ENCODE assay signal across 9 mouse cellular contexts in the genomic region with DNA sequence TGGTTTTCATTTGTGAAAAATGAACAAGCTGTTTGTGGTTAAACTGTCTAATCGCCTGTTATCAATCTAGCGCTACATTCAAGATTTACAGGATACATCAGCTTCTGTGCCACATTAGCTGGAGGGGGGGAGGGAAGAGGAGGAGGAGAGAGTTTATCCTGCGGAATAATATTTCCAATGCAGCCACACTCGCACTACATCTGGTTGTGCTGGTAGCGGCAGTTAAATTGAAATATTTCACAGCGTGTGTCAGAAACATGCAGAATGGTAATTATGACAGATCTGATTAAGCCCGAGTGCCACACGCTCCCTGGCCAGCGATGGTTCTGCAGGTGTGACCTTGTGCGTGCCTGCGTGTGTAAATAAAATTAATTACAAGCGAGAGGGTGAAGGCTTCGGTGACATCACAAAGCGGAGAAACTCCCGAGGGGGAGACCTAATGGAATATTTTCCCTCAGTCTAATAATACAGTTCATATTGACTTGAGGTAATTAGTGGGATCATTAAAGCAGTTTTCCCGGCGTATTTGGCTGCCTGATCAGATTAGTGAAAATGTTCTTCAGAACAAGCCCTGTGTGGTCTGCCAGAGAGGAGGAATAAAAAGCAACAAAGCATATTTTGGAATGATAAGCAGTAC.
DNase-seq lines count a peak whose midpoint lies in the region; ATAC-seq and TF ChIP-seq lines count a peak whose summit lies in the region.
"Had no signal": no experiment of that assay in that cellular context is flagged by ENCODE, and none has a peak within 500 bp of the region (broad histone marks: within the 10 kb centered on the region; RNA-seq: fewer than 3 reads in every experiment).

No protein-coding gene starts in this region.

- peak; percentile 21 for DNase-seq in hindbrain, embryonic 11.5 days (ENCODE audit: low spot score)
- no peak for DNase-seq in hindbrain, embryonic 10.5 days (ENCODE audit: low spot score)
- DNase-seq in limb, embryonic 10.5 days (ENCODE audit: low spot score) = peak; percentile 63
- DNase-seq in adipocyte (ENCODE audit: low spot score) = no peak
- DNase-seq in lung, adult 18-20 months = no peak
- no peak for DNase-seq in lung, postnatal 25 days (ENCODE audit: low spot score)
- DNase-seq: kidney, postnatal 4 days had no signal

- H3K27me3 ChIP-seq in hindbrain, embryonic 11.5 days (ENCODE audit: control insufficient read depth, insufficient read depth, low read length) = no peaks in the 10 kb centered on the region
- H3K27me3 ChIP-seq in hindbrain, embryonic 10.5 days (ENCODE audit: insufficient read depth, poor library complexity, severe bottlenecking) = no peaks in the 10 kb centered on the region
- H3K27me3 ChIP-seq in limb, embryonic 10.5 days (ENCODE audit: low read depth, poor library complexity, severe bottlenecking) = peaks cover 66% of the 10 kb centered on the region
- H3K27me3 ChIP-seq in neural tube, embryonic 13.5 days = no peaks in the 10 kb centered on the region

- no peak overlapping the region for H3K4me2 ChIP-seq in hindbrain, embryonic 11.5 days (replicated peaks; ENCODE audit: low read depth, low read length)
- peak overlapping the region; percentile 53 for H3K4me2 ChIP-seq in neural tube, embryonic 13.5 days

- no peak overlapping the region for H3K9ac ChIP-seq in hindbrain, embryonic 11.5 days (ENCODE audit: low read depth, low read length)
- peak overlapping the region; percentile 32; the same call in 1 of the 2 replicates for H3K9ac ChIP-seq in neural tube, embryonic 13.5 days

- H3K4me3 ChIP-seq in hindbrain, embryonic 11.5 days (ENCODE audit: low read depth, low read length) = no peak overlapping the region
- no peak overlapping the region for H3K4me3 ChIP-seq in hindbrain, embryonic 10.5 days
- H3K4me3 ChIP-seq in embryonic fibroblast, embryonic 13.5 days (ENCODE audit: insufficient read depth, low read length) = 0 out of 2 replicates have a peak overlapping the region, but pooled peaks have one; percentile 1
- H3K4me3 ChIP-seq in limb, embryonic 10.5 days = peak overlapping the region; percentile 31
- H3K4me3 ChIP-seq in neural tube, embryonic 13.5 days = peak overlapping the region; percentile 27

- no peaks in the 10 kb centered on the region for H3K9me3 ChIP-seq in hindbrain, embryonic 11.5 days (ENCODE audit: control insufficient read depth, low read length)
- H3K9me3 ChIP-seq in hindbrain, embryonic 10.5 days = no peaks in the 10 kb centered on the region
- H3K9me3 ChIP-seq in limb, embryonic 10.5 days (replicated peaks) = no peaks in the 10 kb centered on the region
- no peaks in the 10 kb centered on the region for H3K9me3 ChIP-seq in neural tube, embryonic 13.5 days

- ATAC-seq in hindbrain, embryonic 11.5 days (ENCODE audit: low FRiP score) = peak; percentile 76
- ATAC-seq in neural tube, embryonic 13.5 days (ENCODE audit: low read depth) = peak; percentile 82

- no peak for TF ChIP-seq POLR2A in embryonic fibroblast, embryonic 13.5 days (IDR thresholded peaks at IDR 0.05; ENCODE audit: low read depth, low read length)

- 67% methylated on average over 17 of the region's 17 CpGs for WGBS in hindbrain, embryonic 11.5 days
- 74% methylated on average over 17 of the region's 17 CpGs for WGBS in hindbrain, embryonic 10.5 days
- WGBS in limb, embryonic 10.5 days = 26% methylated on average over 17 of the region's 17 CpGs
- WGBS in neural tube, embryonic 13.5 days = 31% methylated on average over 17 of the region's 17 CpGs

- H3K27ac ChIP-seq in hindbrain, embryonic 11.5 days (ENCODE audit: low read depth, low read length) = peak overlapping the region; percentile 33; the same call in 1 of the 2 replicates
- H3K27ac ChIP-seq in hindbrain, embryonic 10.5 days = no peak overlapping the region
- no peak overlapping the region for H3K27ac ChIP-seq in embryonic fibroblast, embryonic 13.5 days (ENCODE audit: insufficient read depth, low read length)
- no peak overlapping the region for H3K27ac ChIP-seq in limb, embryonic 10.5 days
- H3K27ac ChIP-seq in neural tube, embryonic 13.5 days (replicated peaks) = peak overlapping the region; percentile 83

- no peak for TF ChIP-seq CTCF in embryonic fibroblast, embryonic 13.5 days (IDR thresholded peaks at IDR 0.05; ENCODE audit: borderline replicate concordance, insufficient read depth, low read length)

- H3K36me3 ChIP-seq in hindbrain, embryonic 11.5 days (ENCODE audit: control insufficient read depth, insufficient read depth, low read length) = no peaks in the 10 kb centered on the region
- peaks cover 52% of the 10 kb centered on the region for H3K36me3 ChIP-seq in hindbrain, embryonic 10.5 days
- no peaks in the 10 kb centered on the region for H3K36me3 ChIP-seq in limb, embryonic 10.5 days
- H3K36me3 ChIP-seq in neural tube, embryonic 13.5 days = peaks cover 15% of the 10 kb centered on the region; the same call in 1 of the 2 replicates

- no peaks in the 10 kb centered on the region for H3K4me1 ChIP-seq in hindbrain, embryonic 11.5 days (replicated peaks; ENCODE audit: control insufficient read depth, insufficient read depth, low read length)
- H3K4me1 ChIP-seq in hindbrain, embryonic 10.5 days (replicated peaks) = no peaks in the 10 kb centered on the region
- peaks cover 2% of the 10 kb centered on the region; the same call in 1 of the 2 replicates for H3K4me1 ChIP-seq in embryonic fibroblast, embryonic 13.5 days (ENCODE audit: control insufficient read depth, insufficient read depth, low read length)
- H3K4me1 ChIP-seq in limb, embryonic 10.5 days = peaks cover 32% of the 10 kb centered on the region
- H3K4me1 ChIP-seq in neural tube, embryonic 13.5 days (replicated peaks) = peaks cover 29% of the 10 kb centered on the region

Comparison
In these comparisons a context has a peak if more than half of its experiments do, and no peak if none do; other contexts are left out.
1. DNase-seq: peak in hindbrain, embryonic 11.5 days (single experiment) and limb, embryonic 10.5 days (single experiment); none in hindbrain, embryonic 10.5 days (single experiment), adipocyte (single experiment), lung, adult 18-20 months (0 of 2) and lung, postnatal 25 days (single experiment).
2. H3K27ac ChIP-seq: peak in hindbrain, embryonic 11.5 days (single experiment) and neural tube, embryonic 13.5 days (single experiment); none in hindbrain, embryonic 10.5 days (single experiment), embryonic fibroblast, embryonic 13.5 days (single experiment) and limb, embryonic 10.5 days (single experiment).
3. H3K4me3 ChIP-seq: peak in embryonic fibroblast, embryonic 13.5 days (single experiment), limb, embryonic 10.5 days (single experiment) and neural tube, embryonic 13.5 days (single experiment); none in hindbrain, embryonic 11.5 days (single experiment) and hindbrain, embryonic 10.5 days (single experiment).